Mouse (Mus musculus) 3T3-L1 (cell line): ENCODE measurements around the gene Afdn.
"Not testable (repeated sequence)": the region's sequence is repeated elsewhere in the genome, so short reads cannot be mapped to it uniquely, and the experiment has no call there.

Experiments
- DNase-seq: peaks from one replicate; pipeline ENCODE4 v3.0.0-alpha.2; 2015; ENCODE audit warnings: low read depth, low spot score

Afdn gene

GRCm38 (mm10) chr17:13948073-13948472 lies 187.7 kb downstream of the Afdn start, which contains the start of gene Gm7168:
TSS of gene Gm7168 (plus strand) at chr17:13948373.
- not testable (repeated sequence) for DNase-seq

DNA sequence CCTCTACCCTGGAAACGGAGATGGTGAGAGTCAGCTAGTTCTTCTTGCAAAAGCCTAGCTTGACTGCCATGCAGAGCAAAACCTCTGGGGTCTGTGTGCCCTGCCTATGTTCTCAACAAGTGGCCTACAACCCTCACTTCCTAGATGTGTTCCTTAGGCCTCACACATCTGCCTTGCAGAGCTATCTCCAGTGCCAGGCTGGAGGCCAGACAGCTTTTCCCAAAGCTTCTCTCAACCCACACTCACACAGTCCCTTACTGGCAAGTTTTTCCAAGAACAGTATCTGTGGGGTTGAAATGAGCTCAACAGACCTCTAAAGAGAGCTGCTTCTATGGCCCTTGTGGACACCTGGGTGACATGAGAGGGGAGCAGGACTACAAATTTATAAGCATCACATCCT lies 191.2 kb downstream of the Afdn start:
- DNase-seq = not testable (repeated sequence)
